Mouse (Mus musculus): ENCODE measurements at regions not wholly inside any gene's neighbourhood (a gene's known extent, or its start where the extent isn't known, plus 50 kb on each side); places are given as distances from the start of the nearest gene placed in this dataset.

GRCm38 (mm10) chr15:67845707-67846106 is 1345.0 kb upstream of the Lrrc6 start:
- TF ChIP-seq EP300 (IDR thresholded peaks at IDR 0.05) (no peak), CTCF (IDR thresholded peaks at IDR 0.05) (no peak)

All from lung, postnatal 0 days (tissue).